In the genomic region with DNA sequence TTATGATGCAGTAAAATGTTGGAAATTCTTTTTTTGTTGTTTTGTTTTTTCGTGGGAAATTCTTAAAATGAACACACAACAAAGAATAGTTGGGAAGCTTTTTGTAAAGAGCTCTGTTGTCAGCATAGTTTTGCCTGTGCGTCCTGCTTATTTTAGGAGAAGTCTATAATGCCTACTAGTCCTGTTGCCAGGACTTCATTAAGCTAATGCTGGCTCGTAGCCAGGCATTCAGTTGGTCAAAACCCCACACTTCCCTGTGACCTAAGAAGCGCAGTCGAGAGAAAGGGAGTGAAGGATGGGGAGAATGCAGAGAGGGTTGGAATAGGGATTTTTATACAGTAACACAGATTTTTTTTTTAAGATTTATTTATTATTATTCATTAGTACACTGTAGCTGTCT, we compare ENCODE assay signal across 13 mouse cellular contexts. TPM values are rescaled to one million over a fixed set of nuclear protein-coding genes. Genes with fewer than 3 reads are reported as not detected.
DNase-seq lines count a peak whose midpoint lies in the region; ATAC-seq and TF ChIP-seq lines count a peak whose summit lies in the region.
"Had no signal": no experiment of that assay in that cellular context is flagged by ENCODE, and none has a peak within 500 bp of the region (broad histone marks: within the 10 kb centered on the region; RNA-seq: fewer than 3 reads in every experiment).

No protein-coding gene starts in this region.

- 0 out of 2 replicates have a peak, but pooled peaks cover 3% of the 10 kb centered on the region for H3K36me3 ChIP-seq in forebrain, embryonic 13.5 days (ENCODE audit: poor library complexity, severe bottlenecking)
- peaks cover 13% of the 10 kb centered on the region for H3K36me3 ChIP-seq in forebrain, embryonic 10.5 days (replicated peaks)
- no peaks in the 10 kb centered on the region for H3K36me3 ChIP-seq in limb, embryonic 14.5 days (ENCODE audit: control insufficient read depth, insufficient read depth, low read length)
- peaks cover 11% of the 10 kb centered on the region for H3K36me3 ChIP-seq in limb, embryonic 10.5 days
- H3K36me3 ChIP-seq in forebrain, embryonic 15.5 days = no peaks in the 10 kb centered on the region
- H3K36me3 ChIP-seq in liver, embryonic 12.5 days = no peaks in the 10 kb centered on the region
- H3K36me3 ChIP-seq: heart, embryonic 15.5 days; limb, embryonic 15.5 days had no signal

- H3K4me1 ChIP-seq in forebrain, embryonic 13.5 days = peaks cover 33% of the 10 kb centered on the region
- H3K4me1 ChIP-seq in forebrain, embryonic 10.5 days = peaks cover 15% of the 10 kb centered on the region
- no peaks in the 10 kb centered on the region for H3K4me1 ChIP-seq in limb, embryonic 14.5 days (ENCODE audit: control insufficient read depth, insufficient read depth, low read length)
- no peaks in the 10 kb centered on the region for H3K4me1 ChIP-seq in limb, embryonic 10.5 days
- H3K4me1 ChIP-seq in forebrain, embryonic 15.5 days = peaks cover 17% of the 10 kb centered on the region
- H3K4me1 ChIP-seq in liver, embryonic 12.5 days = peaks cover 24% of the 10 kb centered on the region
- H3K4me1 ChIP-seq: limb, embryonic 15.5 days had no signal

- no peak for TF ChIP-seq POLR2A in limb, embryonic 14.5 days (IDR thresholded peaks at IDR 0.05; ENCODE audit: borderline replicate concordance, extremely low read depth, insufficient read depth, insufficient read length)

- no peak overlapping the region for H3K9ac ChIP-seq in forebrain, embryonic 13.5 days
- no peak overlapping the region for H3K9ac ChIP-seq in limb, embryonic 14.5 days (ENCODE audit: low read depth, low read length, severe bottlenecking)
- H3K9ac ChIP-seq in forebrain, embryonic 15.5 days (replicated peaks) = no peak overlapping the region
- H3K9ac ChIP-seq in liver, embryonic 12.5 days = no peak overlapping the region
- H3K9ac ChIP-seq: heart, embryonic 15.5 days; limb, embryonic 15.5 days had no signal

- WGBS in forebrain, embryonic 13.5 days = 20% methylated on average over 5 of the region's 5 CpGs
- 88% methylated on average over 5 of the region's 5 CpGs for WGBS in forebrain, embryonic 10.5 days
- WGBS in limb, embryonic 14.5 days = 58% methylated on average over 5 of the region's 5 CpGs
- WGBS in limb, embryonic 10.5 days = 90% methylated on average over 5 of the region's 5 CpGs
- WGBS in forebrain, embryonic 15.5 days = 17% methylated on average over 5 of the region's 5 CpGs
- WGBS in liver, embryonic 12.5 days (ENCODE audit: insufficient replicate concordance) = 75% methylated on average over 5 of the region's 5 CpGs

- ATAC-seq in forebrain, embryonic 13.5 days = peak; percentile 71
- ATAC-seq in limb, embryonic 14.5 days (ENCODE audit: low FRiP score, low read depth) = no peak
- peak; percentile 65; the same call in 1 of the 2 replicates for ATAC-seq in forebrain, embryonic 15.5 days (replicated peaks)
- no peak for ATAC-seq in liver, embryonic 12.5 days
- ATAC-seq: intestine, postnatal 0 days had no signal

- H3K4me3 ChIP-seq in forebrain, embryonic 13.5 days = no peak overlapping the region
- H3K4me3 ChIP-seq in forebrain, embryonic 10.5 days = no peak overlapping the region
- H3K4me3 ChIP-seq in limb, embryonic 14.5 days (replicated peaks; ENCODE audit: low read length) = no peak overlapping the region
- H3K4me3 ChIP-seq in limb, embryonic 10.5 days = no peak overlapping the region
- H3K4me3 ChIP-seq in forebrain, embryonic 15.5 days = no peak overlapping the region
- no peak overlapping the region for H3K4me3 ChIP-seq in liver, embryonic 12.5 days
- H3K4me3 ChIP-seq: heart, embryonic 15.5 days; limb, embryonic 15.5 days had no signal

- peak overlapping the region; percentile 38 for H3K4me2 ChIP-seq in forebrain, embryonic 13.5 days
- H3K4me2 ChIP-seq in limb, embryonic 14.5 days (replicated peaks; ENCODE audit: low read depth, low read length, severe bottlenecking) = no peak overlapping the region
- H3K4me2 ChIP-seq in forebrain, embryonic 15.5 days (replicated peaks) = no peak overlapping the region
- H3K4me2 ChIP-seq in liver, embryonic 12.5 days = no peak overlapping the region
- H3K4me2 ChIP-seq: heart, embryonic 15.5 days; limb, embryonic 15.5 days had no signal

- H3K27me3 ChIP-seq in forebrain, embryonic 13.5 days = no peaks in the 10 kb centered on the region
- no peaks in the 10 kb centered on the region for H3K27me3 ChIP-seq in forebrain, embryonic 10.5 days (ENCODE audit: poor library complexity, severe bottlenecking)
- H3K27me3 ChIP-seq in limb, embryonic 14.5 days (ENCODE audit: control insufficient read depth, insufficient read depth, low read length) = no peaks in the 10 kb centered on the region
- no peaks in the 10 kb centered on the region for H3K27me3 ChIP-seq in limb, embryonic 10.5 days (ENCODE audit: low read depth, poor library complexity, severe bottlenecking)
- no peaks in the 10 kb centered on the region for H3K27me3 ChIP-seq in forebrain, embryonic 15.5 days
- no peaks in the 10 kb centered on the region for H3K27me3 ChIP-seq in liver, embryonic 12.5 days (replicated peaks)
- H3K27me3 ChIP-seq: heart, embryonic 15.5 days; limb, embryonic 15.5 days had no signal

- peak overlapping the region; percentile 57 for H3K27ac ChIP-seq in forebrain, embryonic 13.5 days
- no peak overlapping the region for H3K27ac ChIP-seq in forebrain, embryonic 10.5 days
- no peak overlapping the region for H3K27ac ChIP-seq in limb, embryonic 14.5 days (replicated peaks; ENCODE audit: low read depth, low read length)
- H3K27ac ChIP-seq in limb, embryonic 10.5 days = no peak overlapping the region
- peak overlapping the region; percentile 74 for H3K27ac ChIP-seq in forebrain, embryonic 15.5 days (replicated peaks)
- no peak overlapping the region for H3K27ac ChIP-seq in liver, embryonic 12.5 days
- H3K27ac ChIP-seq: heart, embryonic 15.5 days; limb, embryonic 15.5 days had no signal

- DNase-seq in forebrain, embryonic 10.5 days (ENCODE audit: extremely low spot score, low spot score) = no peak
- peak; percentile 26 for DNase-seq in limb, embryonic 14.5 days (ENCODE audit: low spot score)
- no peak for DNase-seq in limb, embryonic 10.5 days (ENCODE audit: low spot score)
- DNase-seq in NIH3T3 (ENCODE audit: low read depth) = peak; percentile 17
- DNase-seq in gastrocnemius, adult 8-10 months (ENCODE audit: low spot score in 2 of 2) = no peak
- DNase-seq: adrenal gland, adult 2 months; gastrocnemius, postnatal 14 days had no signal

- H3K9me3 ChIP-seq in forebrain, embryonic 13.5 days (replicated peaks) = no peaks in the 10 kb centered on the region
- H3K9me3 ChIP-seq in forebrain, embryonic 10.5 days = no peaks in the 10 kb centered on the region
- no peaks in the 10 kb centered on the region for H3K9me3 ChIP-seq in limb, embryonic 14.5 days (ENCODE audit: control insufficient read depth, low read length)
- H3K9me3 ChIP-seq in limb, embryonic 10.5 days (replicated peaks) = no peaks in the 10 kb centered on the region
- no peaks in the 10 kb centered on the region for H3K9me3 ChIP-seq in forebrain, embryonic 15.5 days
- no peaks in the 10 kb centered on the region for H3K9me3 ChIP-seq in liver, embryonic 12.5 days (replicated peaks)
- H3K9me3 ChIP-seq: heart, embryonic 15.5 days; limb, embryonic 15.5 days had no signal

RNA-seq across cellular contexts. Expression of a gene that starts 26.5 kb away (rescaled TPM):
- 12.4 and 12.6 TPM in 2 replicates for polyA plus RNA-seq in forebrain, embryonic 13.5 days (2015; fragmentation: Nextera tagmentation; extraction: Ambion mirVana)
- 5.4 and 5.9 TPM in 2 replicates for polyA plus RNA-seq in forebrain, embryonic 10.5 days (2016; fragmentation: Nextera tagmentation; extraction: Ambion mirVana)
- 14.6 and 16.6 TPM in 2 replicates for polyA plus RNA-seq in limb, embryonic 14.5 days (2012; rRNA removed)
- 15.2 and 17.0 TPM in 2 replicates for polyA plus RNA-seq in limb, embryonic 14.5 days (2014; fragmentation: Nextera tagmentation; extraction: Ambion mirVana)
- 5.1 and 8.0 TPM in 2 replicates for polyA plus RNA-seq in limb, embryonic 10.5 days (2016; fragmentation: Nextera tagmentation; extraction: Ambion mirVana)
- polyA plus RNA-seq in forebrain, embryonic 15.5 days (2015; fragmentation: Nextera tagmentation; extraction: Ambion mirVana) = 13.1 and 13.4 TPM in 2 replicates
- polyA plus RNA-seq in liver, embryonic 12.5 days (2016; fragmentation: Nextera tagmentation; extraction: Ambion mirVana) = 1.5 and 1.8 TPM in 2 replicates
- 10 to 100 TPM; 50.0 to 63.1 (median 52.3) TPM for total RNA-seq in gastrocnemius, adult 8-10 months (2022)

Comparison
In these comparisons a context has a peak if more than half of its experiments do, and no peak if none do; other contexts are left out.
1. H3K27ac ChIP-seq: peak in forebrain, embryonic 13.5 days (single experiment) and forebrain, embryonic 15.5 days (single experiment); none in forebrain, embryonic 10.5 days (single experiment), limb, embryonic 14.5 days (single experiment), limb, embryonic 10.5 days (single experiment) and liver, embryonic 12.5 days (single experiment).
2. DNase-seq: peak in limb, embryonic 14.5 days (single experiment) and NIH3T3 (single experiment); none in forebrain, embryonic 10.5 days (single experiment), limb, embryonic 10.5 days (single experiment) and gastrocnemius, adult 8-10 months (0 of 2).
3. ATAC-seq: peak in forebrain, embryonic 13.5 days (single experiment) and forebrain, embryonic 15.5 days (single experiment); none in limb, embryonic 14.5 days (single experiment) and liver, embryonic 12.5 days (single experiment).